Mouse (Mus musculus): ENCODE measurements at regions not wholly inside any gene's neighbourhood (a gene's known extent, or its start where the extent isn't known, plus 50 kb on each side); places are given as distances from the start of the nearest gene placed in this dataset.
A peak's percentile ranks its signal among the peaks of the same experiment; 100 is the strongest.
"Not testable (repeated sequence)": the region's sequence is repeated elsewhere in the genome, so short reads cannot be mapped to it uniquely, and the experiment has no call there.

- Histone ChIP-seq H3K4me1 (peaks cover 3% of the 10 kb centered on the region; the same call in 1 of the 2 replicates), H3K9ac (no peak overlapping the region), H3K9me3 (no peaks in the 10 kb centered on the region), H3K36me3 (no peaks in the 10 kb centered on the region), H3K27ac (replicated peaks) (no peak overlapping the region), H3K4me3 (no peak overlapping the region), H3K4me2 (no peak overlapping the region), H3K27me3 (replicated peaks) (no peaks in the 10 kb centered on the region)
- no peak for ATAC-seq (ENCODE audit: extremely low read depth, insufficient number of reproducible peaks, low FRiP score, low TSS enrichment)
- 67% methylated on average over 3 of the region's 3 CpGs for WGBS
These were observed 67.8 kb downstream of the 4933415F23Rik start for GRCm38 (mm10) chr1:23034271-23034670.

- WGBS: 80% methylated on average over 3 of the region's 3 CpGs
- no peak for ATAC-seq (ENCODE audit: extremely low read depth, insufficient number of reproducible peaks, low FRiP score, low TSS enrichment)
- Histone ChIP-seq H3K9ac (no peak overlapping the region), H3K9me3 (0 out of 2 replicates have a peak, but pooled peaks cover 4% of the 10 kb centered on the region), H3K4me1 (no peaks in the 10 kb centered on the region), H3K27ac (replicated peaks) (no peak overlapping the region), H3K36me3 (no peaks in the 10 kb centered on the region), H3K4me3 (no peak overlapping the region), H3K4me2 (no peak overlapping the region), H3K27me3 (replicated peaks) (no peaks in the 10 kb centered on the region)
These were observed 78.5 kb downstream of the 4933415F23Rik start for GRCm38 (mm10) chr1:23023536-23023935.

DNA sequence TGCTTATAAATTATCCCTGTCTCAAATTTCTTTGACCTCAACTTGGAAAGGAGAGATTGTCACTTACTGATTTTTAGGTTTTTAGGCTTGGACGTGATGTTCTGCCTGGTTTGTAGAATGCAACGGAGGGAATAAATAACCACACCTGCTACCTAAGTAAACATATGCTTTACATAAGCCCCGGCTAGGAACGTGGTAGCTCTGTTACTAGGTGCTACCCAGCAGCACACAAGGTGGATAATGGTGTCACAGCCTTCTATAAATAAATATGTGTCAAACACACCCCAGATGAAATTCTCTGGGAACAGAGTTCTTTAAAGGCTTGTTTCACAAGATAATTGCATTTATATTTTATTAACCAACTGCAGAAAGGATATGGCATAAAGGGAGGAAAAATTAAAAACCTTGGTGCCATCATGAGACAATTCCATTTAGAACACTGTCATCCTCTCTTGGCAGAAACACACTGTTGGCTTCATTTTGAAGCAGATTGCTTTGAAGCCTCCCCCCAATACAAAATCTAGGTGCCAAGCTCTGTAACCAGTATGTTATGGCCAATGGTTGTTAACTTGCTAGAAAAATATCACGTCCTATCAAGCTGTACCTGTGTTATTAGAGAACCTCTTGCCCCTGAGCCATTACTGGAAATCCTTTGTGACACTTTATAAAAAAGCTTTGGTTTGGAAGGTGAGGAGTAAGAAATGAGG, 94.1 kb downstream of the 4933415F23Rik start:
- Histone ChIP-seq H3K27me3 (replicated peaks) (no peaks in the 10 kb centered on the region), H3K36me3 (no peaks in the 10 kb centered on the region), H3K9me3 (no peaks in the 10 kb centered on the region), H3K4me3 (no peak overlapping the region), H3K9ac (no peak overlapping the region), H3K4me1 (no peaks in the 10 kb centered on the region), H3K27ac (replicated peaks) (no peak overlapping the region), H3K4me2 (no peak overlapping the region)
- 71% methylated on average over 5 of the region's 5 CpGs for WGBS
- no peak for ATAC-seq (ENCODE audit: extremely low read depth, insufficient number of reproducible peaks, low FRiP score, low TSS enrichment)

DNA sequence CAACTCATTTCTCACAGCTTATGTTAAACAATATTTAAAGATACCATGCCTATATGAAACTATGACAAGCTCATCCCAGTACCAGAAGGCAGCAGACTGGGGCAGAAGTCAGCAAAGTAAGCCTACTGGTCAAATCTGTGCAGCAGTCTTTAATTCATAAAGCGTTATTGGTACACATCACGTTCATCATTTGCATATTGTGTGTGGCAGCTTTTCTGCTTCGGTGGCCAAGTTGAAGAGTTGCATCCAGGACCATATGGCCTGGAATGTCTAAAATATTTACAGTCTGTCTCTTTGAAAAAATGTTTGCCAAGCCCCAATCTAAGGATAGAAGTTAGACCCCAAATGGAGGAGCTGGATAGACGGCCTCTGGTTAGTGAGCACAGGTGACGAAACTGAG, 97.2 kb downstream of the 4933415F23Rik start:
- no peaks in the 10 kb centered on the region for H3K36me3 ChIP-seq
- no peak overlapping the region for H3K9ac ChIP-seq
- H3K9me3 ChIP-seq: no peaks in the 10 kb centered on the region
- H3K4me1 ChIP-seq: no peaks in the 10 kb centered on the region
- ATAC-seq (ENCODE audit: extremely low read depth, insufficient number of reproducible peaks, low FRiP score, low TSS enrichment): no peak
- no peak overlapping the region for H3K4me2 ChIP-seq
- no peak overlapping the region for H3K27ac ChIP-seq (replicated peaks)
- no peak overlapping the region for H3K4me3 ChIP-seq
- WGBS: 86% methylated on average over 5 of the region's 5 CpGs
- H3K27me3 ChIP-seq (replicated peaks): no peaks in the 10 kb centered on the region

GRCm38 (mm10) chr1:22996665-22997064, 105.4 kb downstream of the 4933415F23Rik start:
- no peaks in the 10 kb centered on the region for H3K4me1 ChIP-seq

DNA sequence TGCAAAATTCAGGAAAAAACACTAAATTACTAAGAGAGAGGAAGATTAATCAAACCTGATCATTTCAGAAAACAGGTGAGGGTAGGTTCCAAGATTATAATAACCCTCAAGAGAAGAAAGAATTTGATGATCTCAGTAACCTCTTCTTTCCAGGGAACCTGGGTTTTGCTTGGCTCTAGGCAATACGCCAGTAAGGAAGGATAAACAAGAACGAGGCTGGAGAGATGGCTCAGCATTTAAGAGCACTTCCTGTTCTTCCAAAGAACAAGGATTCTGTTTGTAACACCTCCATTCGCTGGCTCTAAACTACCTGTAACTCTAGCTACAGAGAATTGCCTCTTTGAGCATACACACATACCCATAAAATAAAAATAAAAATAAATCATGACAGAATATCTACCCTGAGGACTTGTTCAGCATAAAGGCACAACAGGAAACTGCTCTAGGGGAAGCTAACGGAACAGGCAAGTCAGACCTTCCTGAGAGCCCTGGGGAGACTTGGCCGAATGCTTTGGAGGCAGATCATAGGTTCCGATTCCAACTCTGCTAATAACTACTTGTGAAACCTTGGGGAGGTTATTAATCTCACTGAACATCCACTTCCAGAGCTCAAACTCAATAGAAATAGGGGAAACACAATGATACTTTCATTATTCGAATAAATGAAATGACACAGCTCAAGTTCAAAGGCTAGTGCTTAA, 112.4 kb downstream of the 4933415F23Rik start:
- Histone ChIP-seq H3K36me3 (no peaks in the 10 kb centered on the region), H3K27ac (replicated peaks) (no peak overlapping the region), H3K9ac (no peak overlapping the region), H3K4me1 (no peaks in the 10 kb centered on the region; the same call in 1 of the 2 replicates), H3K4me2 (no peak overlapping the region), H3K4me3 (no peak overlapping the region), H3K9me3 (no peaks in the 10 kb centered on the region), H3K27me3 (replicated peaks) (no peaks in the 10 kb centered on the region)
- 61% methylated on average over 7 of the region's 7 CpGs for WGBS
- no peak for ATAC-seq (ENCODE audit: extremely low read depth, insufficient number of reproducible peaks, low FRiP score, low TSS enrichment)

More at GRCm38 (mm10) chr1:22996665-22997064, 105.4 kb downstream of the 4933415F23Rik start:
- H3K4me2 ChIP-seq: no peak overlapping the region
- no peak overlapping the region for H3K27ac ChIP-seq (replicated peaks)
- no peak overlapping the region for H3K9ac ChIP-seq
- WGBS: 54% methylated on average over 2 of the region's 2 CpGs
- H3K4me3 ChIP-seq: no peak overlapping the region
- no peaks in the 10 kb centered on the region for H3K9me3 ChIP-seq
- H3K36me3 ChIP-seq: no peaks in the 10 kb centered on the region
- ATAC-seq (ENCODE audit: extremely low read depth, insufficient number of reproducible peaks, low FRiP score, low TSS enrichment): no peak
- no peaks in the 10 kb centered on the region for H3K27me3 ChIP-seq (replicated peaks)

DNA sequence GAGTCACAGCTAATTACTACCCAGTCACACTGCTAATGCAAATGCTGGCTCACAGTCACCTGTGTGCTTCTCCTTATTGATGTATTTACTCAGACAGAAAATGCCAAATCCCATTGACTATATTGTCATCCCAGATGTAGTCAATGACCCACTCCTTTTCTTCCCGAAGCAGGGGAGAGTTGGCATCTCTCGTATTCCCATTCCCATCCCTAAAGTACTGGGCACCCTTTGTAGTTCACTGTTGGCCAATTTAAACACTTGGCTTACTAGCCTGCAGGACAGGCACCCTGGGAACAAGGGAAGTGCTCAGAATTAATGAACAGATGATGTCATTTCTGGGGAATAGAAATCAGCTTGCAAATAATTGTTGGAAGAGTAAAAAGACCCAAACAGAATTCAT, 114.5 kb downstream of the 4933415F23Rik start:
- no peak overlapping the region for H3K4me2 ChIP-seq
- WGBS: 79% methylated on average over 2 of the region's 2 CpGs
- H3K9me3 ChIP-seq: no peaks in the 10 kb centered on the region
- H3K4me3 ChIP-seq: no peak overlapping the region
- H3K27me3 ChIP-seq (replicated peaks): no peaks in the 10 kb centered on the region
- no peaks in the 10 kb centered on the region; the same call in 1 of the 2 replicates for H3K4me1 ChIP-seq
- no peaks in the 10 kb centered on the region for H3K36me3 ChIP-seq
- H3K27ac ChIP-seq (replicated peaks): no peak overlapping the region
- no peak overlapping the region for H3K9ac ChIP-seq
- ATAC-seq (ENCODE audit: extremely low read depth, insufficient number of reproducible peaks, low FRiP score, low TSS enrichment): no peak

DNA sequence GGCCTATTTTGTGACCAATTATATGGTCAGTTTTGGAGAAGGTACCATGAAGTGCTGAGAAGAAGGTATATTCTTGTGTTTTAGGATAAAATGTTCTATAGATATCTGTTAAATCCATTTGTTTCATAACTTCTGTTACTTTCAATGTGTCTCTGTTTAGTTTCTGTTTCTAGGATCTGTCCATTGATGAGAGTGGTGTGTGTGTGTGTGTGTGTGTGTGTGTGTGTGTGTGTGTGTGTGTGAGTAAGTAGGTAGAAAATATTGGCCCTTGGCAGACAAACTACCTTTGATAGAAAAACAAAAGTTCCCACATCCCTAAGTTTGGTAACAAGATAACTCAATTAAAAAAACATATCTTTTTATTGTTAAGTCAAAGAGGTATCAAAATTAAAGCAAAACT, 117.8 kb downstream of the 4933415F23Rik start:
- ATAC-seq (ENCODE audit: extremely low read depth, insufficient number of reproducible peaks, low FRiP score, low TSS enrichment); H3K9ac ChIP-seq; H3K27ac ChIP-seq (replicated peaks); H3K4me2 ChIP-seq; H3K4me1 ChIP-seq; H3K27me3 ChIP-seq (replicated peaks); H3K9me3 ChIP-seq; H3K36me3 ChIP-seq; H3K4me3 ChIP-seq: not testable (repeated sequence)

- 54% methylated on average over 4 of the region's 4 CpGs for WGBS
- Histone ChIP-seq H3K4me2 (no peak overlapping the region), H3K27me3 (replicated peaks) (no peaks in the 10 kb centered on the region), H3K36me3 (no peaks in the 10 kb centered on the region), H3K27ac (replicated peaks) (no peak overlapping the region), H3K9me3 (no peaks in the 10 kb centered on the region), H3K4me1 (no peaks in the 10 kb centered on the region), H3K9ac (no peak overlapping the region), H3K4me3 (no peak overlapping the region)
- ATAC-seq (ENCODE audit: extremely low read depth, insufficient number of reproducible peaks, low FRiP score, low TSS enrichment): no peak
These were observed 127.1 kb downstream of the 4933415F23Rik start for GRCm38 (mm10) chr1:22974917-22975316.

GRCm38 (mm10) chr1:22943995-22944394, 138.2 kb upstream of the Rims1 start:
- H3K4me2 ChIP-seq: no peak overlapping the region
- no peaks in the 10 kb centered on the region for H3K27me3 ChIP-seq (replicated peaks)
- no peaks in the 10 kb centered on the region for H3K9me3 ChIP-seq
- H3K9ac ChIP-seq: no peak overlapping the region
- peaks cover 12% of the 10 kb centered on the region for H3K4me1 ChIP-seq
- no peak for ATAC-seq (ENCODE audit: extremely low read depth, insufficient number of reproducible peaks, low FRiP score, low TSS enrichment)
- no peak overlapping the region for H3K4me3 ChIP-seq
- H3K27ac ChIP-seq (replicated peaks): 0 out of 2 replicates have a peak overlapping the region, but pooled peaks have one; percentile 16
- 26% methylated on average over 1 of the region's 1 CpGs for WGBS
- H3K36me3 ChIP-seq: no peaks in the 10 kb centered on the region

DNA sequence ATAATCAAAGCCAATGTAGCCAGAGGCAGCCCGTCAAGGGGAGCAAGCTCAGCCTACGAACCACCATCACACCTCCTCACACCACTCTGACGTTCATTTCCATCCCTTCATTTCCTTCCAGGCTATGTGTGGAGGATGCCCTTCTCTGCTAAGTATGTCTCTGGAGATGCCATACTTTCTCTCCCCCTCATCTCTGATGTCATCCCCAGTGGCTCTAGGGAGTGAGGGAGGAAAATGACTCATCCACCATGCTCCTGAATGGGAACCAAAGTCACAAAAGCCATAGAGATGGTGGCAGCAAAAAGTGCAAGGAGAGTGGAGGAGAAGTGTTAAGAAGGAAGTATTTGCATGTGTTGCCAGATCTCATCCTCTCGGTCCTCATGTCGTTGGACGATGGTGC, 134.0 kb upstream of the Rims1 start:
- WGBS: 80% methylated on average over 6 of the region's 6 CpGs
- no peaks in the 10 kb centered on the region for H3K27me3 ChIP-seq (replicated peaks)
- H3K4me3 ChIP-seq: no peak overlapping the region
- no peak overlapping the region for H3K27ac ChIP-seq (replicated peaks)
- no peaks in the 10 kb centered on the region for H3K36me3 ChIP-seq
- no peak overlapping the region for H3K4me2 ChIP-seq
- H3K4me1 ChIP-seq: peaks cover 12% of the 10 kb centered on the region
- no peak for ATAC-seq (ENCODE audit: extremely low read depth, insufficient number of reproducible peaks, low FRiP score, low TSS enrichment)
- H3K9ac ChIP-seq: no peak overlapping the region
- H3K9me3 ChIP-seq: no peaks in the 10 kb centered on the region

Data from heart, embryonic 13.5 days (tissue).